Mouse (Mus musculus) stomach, postnatal 0 days (tissue): ENCODE results near the gene Tpra1.

Experiments
- CTCF ChIP-seq: IDR thresholded peaks from 2 replicates; pipeline ENCODE4 v1.5.1; 2016; ENCODE audit warnings: antibody characterized with exemption, low read depth, mild to moderate bottlenecking, moderate library complexity
- EP300 ChIP-seq: optimal IDR thresholded peaks from 2 replicates; pipeline ENCODE3; 2016; ENCODE audit warnings: antibody characterized with exemption

GRCm38 (mm10) chr6:88903708-88904107 lies 1.7 kb downstream of the Tpra1 start:
- TF ChIP-seq CTCF (no peak), EP300 (no peak)
